Mouse (Mus musculus) MEL (cell line): ENCODE results near the gene Cdc14b.

Experiments
- KAT2A ChIP-seq: conservative IDR thresholded peaks from 2 replicates; pipeline ENCODE4 v1.6.1; 2012; ENCODE audit warnings: low read depth, low read length, improper control_type of control experiment, inconsistent platforms
- MYC ChIP-seq: IDR thresholded peaks from 2 replicates; pipeline ENCODE4 v1.6.1; 2011; ENCODE audit warnings: low read depth, mild to moderate bottlenecking, low read length, improper control_type of control experiment, moderate library complexity
- NRF1 ChIP-seq: IDR thresholded peaks from 2 replicates; pipeline ENCODE4 v1.6.1; 2014; ENCODE audit warnings: low read depth, mild to moderate bottlenecking, inconsistent platforms, low read length, improper control_type of control experiment, moderate library complexity; ENCODE audit not compliant: poor library complexity, insufficient read depth, severe bottlenecking

GRCm38 (mm10) chr13:64152671-64153082, 122.4 kb downstream of the Cdc14b start:
- TF ChIP-seq KAT2A, result no peak
- TF ChIP-seq NRF1, result no peak
- no peak for TF ChIP-seq MYC
